Mouse (Mus musculus) neural tube, embryonic 11.5 days (tissue): ENCODE results near the gene Necab2. TPM values are rescaled to one million over a fixed set of nuclear protein-coding genes. Genes with fewer than 3 reads are reported as not detected.

Experiments
- ATAC-seq: fragments of 200-750 bp; cut with Nextera tagmentation; 2 replicates; pipeline ENCODE4 v1.8.0; 2017; ENCODE audit warnings: moderate number of reproducible peaks, mild to moderate bottlenecking, moderate TSS enrichment, moderate library complexity; ENCODE audit not compliant: insufficient read depth, low FRiP score, low TSS enrichment
- DNase-seq: peaks from one replicate; pipeline ENCODE4 v3.0.0-alpha.2; 2015; ENCODE audit warnings: low spot score
- H3K27ac ChIP-seq: fragments of 300-500 bp; sonication (generic); 2 replicates; pipeline ENCODE4 v1.5.1; 2014; ENCODE audit warnings: low read depth, mild to moderate bottlenecking, low read length
- H3K27me3 ChIP-seq: fragments of 300-500 bp; sonication (generic); 2 replicates; pipeline ENCODE4 v1.6.1; 2014; ENCODE audit warnings: mild to moderate bottlenecking, low read length, mixed read lengths; ENCODE audit not compliant: control insufficient read depth, insufficient read depth
- H3K36me3 ChIP-seq: fragments of 300-500 bp; sonication (generic); 2 replicates; pipeline ENCODE4 v1.6.1; 2014; ENCODE audit warnings: mild to moderate bottlenecking, low read length, moderate library complexity, mixed read lengths; ENCODE audit not compliant: control insufficient read depth, insufficient read depth
- H3K4me1 ChIP-seq: fragments of 300-500 bp; sonication (generic); 2 replicates; pipeline ENCODE4 v1.6.1; 2014; ENCODE audit warnings: low read length, mixed read lengths; ENCODE audit not compliant: control insufficient read depth, insufficient read depth
- H3K4me2 ChIP-seq: fragments of 300-500 bp; sonication (generic); 2 replicates; pipeline ENCODE4 v1.6.1; 2014; ENCODE audit warnings: low read depth, mild to moderate bottlenecking, moderate library complexity
- H3K4me3 ChIP-seq: fragments of 300-500 bp; sonication (generic); 2 replicates; pipeline ENCODE4 v1.5.1; 2014; ENCODE audit warnings: low read depth, low read length
- H3K9ac ChIP-seq: fragments of 300-500 bp; sonication (generic); 2 replicates; pipeline ENCODE4 v1.6.1; 2014; ENCODE audit warnings: mild to moderate bottlenecking, low read length
- H3K9me3 ChIP-seq: fragments of 300-500 bp; sonication (generic); 2 replicates; pipeline ENCODE4 v1.6.1; 2016; ENCODE audit warnings: low read length; ENCODE audit not compliant: control insufficient read depth
- WGBS: fragments of 180-500 bp; shearing (Covaris S2); extraction: QIAGEN DNeasy Blood & Tissue Kit; methylation state at CpG from one replicate; pipeline ENCODE4 v1.1.7; 2014; 5-methylcytosine and 5-hydroxymethylcytosine counted together
- polyA plus RNA-seq: library from polyadenylated mRNA; unstranded; fragments of >200 nt; fragmentation: Nextera tagmentation; extraction: Ambion mirVana; gene quantifications from 2 replicates; pipeline ENCODE4 v1.2.1, GENCODE M21; 2014

The Necab2 gene
- polyA plus RNA-seq, 1 experiment from 2014 or later: 11.5 TPM

DNA sequence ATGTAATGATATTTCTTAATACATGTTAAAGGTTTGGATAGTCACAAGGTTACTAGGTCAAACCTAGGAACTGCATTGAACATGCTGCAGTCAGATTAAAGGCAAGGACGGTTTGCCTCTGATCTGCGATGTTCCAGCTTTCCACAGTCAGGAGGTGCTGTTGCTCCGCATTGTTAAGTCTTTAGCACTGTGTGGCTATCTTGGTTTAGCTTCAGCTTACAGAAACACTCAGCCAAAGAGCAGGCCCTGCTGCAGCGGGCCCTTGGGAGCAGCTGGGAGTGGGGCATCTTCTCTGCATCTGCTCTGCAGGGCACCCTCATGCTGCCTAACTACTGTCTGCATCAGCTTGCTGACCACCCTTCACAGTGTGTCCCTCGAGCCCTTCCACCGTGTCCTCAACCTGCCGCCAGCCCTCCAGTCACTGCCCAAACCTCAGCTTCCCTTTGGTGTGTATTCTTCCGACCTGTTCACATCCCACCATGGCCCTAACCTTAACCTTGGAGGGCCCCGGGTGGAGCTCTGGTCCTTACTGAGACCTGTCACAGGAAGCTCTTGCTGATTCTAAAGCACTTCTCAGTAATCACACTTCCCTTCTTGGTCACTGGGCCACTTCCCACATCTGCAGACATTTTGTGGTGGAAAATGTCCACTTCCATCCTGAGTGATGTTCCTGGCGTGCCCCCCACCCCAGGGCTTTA is 34.3 kb upstream of the Necab2 start:
- H3K9me3 ChIP-seq: no peaks in the 10 kb centered on the region
- DNase-seq: no peak
- no peak overlapping the region; the same call in 1 of the 2 replicates for H3K9ac ChIP-seq
- H3K4me2 ChIP-seq: no peak overlapping the region
- no peaks in the 10 kb centered on the region for H3K27me3 ChIP-seq
- H3K4me1 ChIP-seq: peaks cover 4% of the 10 kb centered on the region; the same call in 1 of the 2 replicates
- H3K36me3 ChIP-seq: no peaks in the 10 kb centered on the region
- no peak overlapping the region for H3K4me3 ChIP-seq
- H3K27ac ChIP-seq: no peak overlapping the region
- ATAC-seq: no peak
- 59% methylated on average over 10 of the region's 10 CpGs for WGBS

DNA sequence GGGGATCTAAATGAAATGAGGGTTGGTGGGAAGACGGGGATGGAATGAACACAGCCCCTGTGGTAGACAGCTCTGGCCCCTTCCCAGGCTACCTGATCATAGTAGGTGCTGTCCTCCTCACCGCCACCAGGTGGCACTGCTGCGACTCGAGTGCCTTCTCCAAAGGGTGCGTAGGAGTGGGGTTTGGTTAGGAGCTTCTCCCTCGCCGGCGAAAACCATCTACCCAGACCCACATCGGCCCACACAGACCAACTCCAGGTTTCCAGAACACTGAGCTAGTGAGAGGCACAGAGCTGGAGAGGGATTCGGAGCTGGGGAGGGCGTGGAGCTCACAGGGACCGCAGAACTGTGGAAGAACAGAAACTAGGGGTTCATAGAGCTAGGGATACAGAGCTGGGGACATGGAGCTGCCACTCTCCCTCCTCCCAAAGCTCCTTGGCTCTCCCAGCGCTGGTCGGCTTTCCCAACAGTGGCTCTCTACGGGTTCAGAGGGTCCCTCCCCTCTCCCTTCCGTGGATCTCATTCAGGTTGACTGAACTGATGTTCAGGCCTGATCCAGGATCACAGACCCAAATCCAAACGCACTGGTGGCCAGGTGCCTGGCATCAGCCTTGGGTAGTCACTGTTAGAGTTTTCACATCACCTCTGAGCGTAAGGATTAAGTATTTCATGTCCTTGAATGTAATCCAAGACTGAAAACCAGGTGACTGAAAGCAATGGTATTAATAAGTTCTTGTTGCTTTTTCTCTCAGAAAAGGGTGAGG is 33.6 kb upstream of the Necab2 start:
- Histone ChIP-seq H3K27ac (no peak overlapping the region), H3K4me1 (peaks cover 4% of the 10 kb centered on the region; the same call in 1 of the 2 replicates), H3K4me2 (peak overlapping the region; percentile 27), H3K4me3 (no peak overlapping the region), H3K27me3 (no peaks in the 10 kb centered on the region), H3K9ac (peak overlapping the region; percentile 37), H3K9me3 (no peaks in the 10 kb centered on the region), H3K36me3 (no peaks in the 10 kb centered on the region)
- ATAC-seq: peak; percentile 58
- 9% methylated on average over 18 of the region's 18 CpGs for WGBS
- peak; percentile 83 for DNase-seq

- ATAC-seq (no peak), DNase-seq (no peak)
- no peaks in the 10 kb centered on the region for H3K27me3 ChIP-seq
- no peaks in the 10 kb centered on the region for H3K9me3 ChIP-seq
- H3K4me3 ChIP-seq: no peak overlapping the region
- H3K36me3 ChIP-seq: no peaks in the 10 kb centered on the region
- peaks cover 4% of the 10 kb centered on the region; the same call in 1 of the 2 replicates for H3K4me1 ChIP-seq
- H3K9ac ChIP-seq: no peak overlapping the region
- H3K27ac ChIP-seq: no peak overlapping the region
- WGBS: 86% methylated on average over 10 of the region's 10 CpGs
- H3K4me2 ChIP-seq: no peak overlapping the region
These were observed 32.9 kb upstream of the Necab2 start for GRCm38 (mm10) chr8:119413605-119414004.

DNA sequence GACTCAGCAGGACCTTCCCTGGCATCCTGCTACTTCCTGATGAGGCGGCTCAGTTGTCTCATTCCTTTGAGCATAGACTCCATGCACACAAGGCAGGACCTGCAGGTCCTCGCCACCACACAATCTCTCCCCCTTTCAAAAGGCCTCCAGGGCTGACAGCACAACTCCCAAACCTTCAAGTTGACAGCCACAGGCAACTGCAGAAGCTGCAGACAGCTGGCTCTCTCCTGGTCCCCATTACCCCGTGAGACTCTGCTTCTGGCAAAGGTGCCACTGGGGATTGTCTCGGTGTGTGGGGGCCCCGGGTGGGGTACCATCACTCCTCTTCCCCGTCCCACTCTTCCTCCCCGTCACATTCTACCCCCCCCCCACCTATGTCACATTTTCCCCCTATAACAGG is 26.2 kb upstream of the Necab2 start:
- ATAC-seq: no peak
- H3K4me2 ChIP-seq: no peak overlapping the region
- H3K9me3 ChIP-seq: no peaks in the 10 kb centered on the region
- no peaks in the 10 kb centered on the region for H3K4me1 ChIP-seq
- no peaks in the 10 kb centered on the region for H3K27me3 ChIP-seq
- H3K9ac ChIP-seq: no peak overlapping the region
- no peaks in the 10 kb centered on the region for H3K36me3 ChIP-seq
- no peak overlapping the region for H3K27ac ChIP-seq
- no peak for DNase-seq
- H3K4me3 ChIP-seq: no peak overlapping the region
- 73% methylated on average over 7 of the region's 7 CpGs for WGBS

DNA sequence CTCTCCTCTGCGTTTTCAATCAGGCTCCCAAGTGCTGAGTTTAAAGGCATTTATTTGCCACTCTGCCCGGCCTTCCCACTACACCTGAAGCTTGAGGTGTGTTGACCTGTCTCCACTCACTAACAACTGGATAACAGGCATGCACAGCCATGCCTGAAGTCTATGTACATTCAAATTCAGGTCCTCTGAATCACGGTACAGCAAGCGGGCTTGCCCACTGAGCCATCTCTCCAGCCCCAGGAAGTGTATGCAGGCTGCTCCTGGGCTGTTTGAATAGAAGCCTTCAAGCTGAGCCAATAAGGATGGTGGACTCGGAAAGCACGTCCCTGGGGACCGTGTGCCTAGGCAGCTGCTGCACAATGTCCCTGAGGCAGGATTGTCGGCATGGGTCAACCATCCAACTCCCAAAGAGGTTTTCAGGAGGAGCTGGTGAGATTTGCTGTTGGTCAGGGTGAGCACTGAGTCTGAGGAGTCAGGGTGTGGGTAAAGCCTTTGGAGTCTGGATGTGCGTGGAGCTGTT is 24.9 kb upstream of the Necab2 start:
- no peak overlapping the region for H3K4me2 ChIP-seq
- no peak for DNase-seq
- H3K9me3 ChIP-seq: no peaks in the 10 kb centered on the region
- no peak overlapping the region for H3K27ac ChIP-seq
- ATAC-seq: no peak
- WGBS: 63% methylated on average over 9 of the region's 9 CpGs
- H3K27me3 ChIP-seq: no peaks in the 10 kb centered on the region
- H3K4me3 ChIP-seq: no peak overlapping the region
- no peak overlapping the region for H3K9ac ChIP-seq
- H3K4me1 ChIP-seq: no peaks in the 10 kb centered on the region
- no peaks in the 10 kb centered on the region for H3K36me3 ChIP-seq

DNA sequence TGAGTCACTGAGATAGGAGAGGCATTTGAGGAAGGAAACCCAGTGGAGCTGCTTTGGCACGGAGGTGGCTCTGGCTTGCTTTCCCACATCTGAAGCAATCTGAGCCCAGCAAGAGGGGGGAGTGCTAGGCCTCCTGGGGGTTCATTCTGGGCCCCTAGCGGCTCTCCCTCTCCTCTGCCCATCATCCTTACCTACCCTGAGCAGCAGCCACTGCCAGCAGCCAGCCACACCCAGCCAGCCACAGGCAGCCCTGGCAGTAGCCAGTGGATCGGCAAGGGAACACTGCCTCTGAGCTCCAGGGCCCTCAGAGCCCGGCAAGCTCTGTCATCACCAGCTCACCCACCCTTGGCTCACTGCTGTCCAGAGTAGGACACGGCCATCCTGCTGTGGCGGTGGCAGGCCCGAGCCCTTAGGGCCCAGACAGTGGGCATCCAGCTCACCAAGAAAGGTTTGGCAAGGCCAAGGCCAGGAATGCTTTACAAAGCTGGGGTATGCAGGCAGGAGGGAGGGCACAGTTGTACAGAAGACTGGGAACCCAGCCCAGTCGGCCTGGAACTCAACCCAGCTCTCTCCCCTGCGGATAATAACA is 24.3 kb upstream of the Necab2 start:
- no peaks in the 10 kb centered on the region for H3K4me1 ChIP-seq
- H3K4me3 ChIP-seq: no peak overlapping the region
- no peak overlapping the region for H3K9ac ChIP-seq
- H3K36me3 ChIP-seq: no peaks in the 10 kb centered on the region
- H3K27me3 ChIP-seq: no peaks in the 10 kb centered on the region
- DNase-seq: no peak
- no peak overlapping the region for H3K27ac ChIP-seq
- H3K4me2 ChIP-seq: no peak overlapping the region
- ATAC-seq: no peak
- WGBS: 69% methylated on average over 9 of the region's 9 CpGs
- H3K9me3 ChIP-seq: no peaks in the 10 kb centered on the region

- Histone ChIP-seq H3K27me3 (no peaks in the 10 kb centered on the region), H3K4me2 (no peak overlapping the region), H3K9me3 (no peaks in the 10 kb centered on the region), H3K9ac (no peak overlapping the region), H3K36me3 (no peaks in the 10 kb centered on the region), H3K4me3 (no peak overlapping the region), H3K4me1 (no peaks in the 10 kb centered on the region), H3K27ac (no peak overlapping the region)
- WGBS: 68% methylated on average over 9 of the region's 9 CpGs
- DNase-seq: no peak
- ATAC-seq: no peak
These were observed 22.8 kb upstream of the Necab2 start for GRCm38 (mm10) chr8:119423631-119424141.

- DNase-seq (no peak), ATAC-seq (no peak)
- H3K4me3 ChIP-seq: no peak overlapping the region
- no peak overlapping the region for H3K4me2 ChIP-seq
- H3K9me3 ChIP-seq: no peaks in the 10 kb centered on the region
- no peaks in the 10 kb centered on the region for H3K36me3 ChIP-seq
- no peaks in the 10 kb centered on the region for H3K27me3 ChIP-seq
- no peak overlapping the region for H3K9ac ChIP-seq
- no peak overlapping the region for H3K27ac ChIP-seq
- no peaks in the 10 kb centered on the region for H3K4me1 ChIP-seq
- 85% methylated on average over 10 of the region's 10 CpGs for WGBS
These were observed 22.3 kb upstream of the Necab2 start for GRCm38 (mm10) chr8:119424199-119424733.
